Mouse (Mus musculus) liver, embryonic 13.5 days (tissue): Measurements from ENCODE around the gene Olfr764-ps1. TPM values are rescaled to one million over a fixed set of nuclear protein-coding genes. Genes with fewer than 3 reads are reported as not detected.
"Not testable (repeated sequence)": the region's sequence is repeated elsewhere in the genome, so short reads cannot be mapped to it uniquely, and the experiment has no call there.

ENCODE experiments used
- ATAC-seq: fragments of 200-750 bp; cut with Nextera tagmentation; 2 replicates; pipeline ENCODE4 v1.8.0; 2017; ENCODE audit warnings: low read depth, mild to moderate bottlenecking, moderate number of reproducible peaks, moderate library complexity
- DNase-seq: peaks from one replicate; pipeline ENCODE4 v3.0.0; 2022
- H3K27ac ChIP-seq: fragments of 300-500 bp; sonication (generic); 2 replicates; pipeline ENCODE4 v1.5.1; 2015; ENCODE audit warnings: moderate library complexity, mild to moderate bottlenecking, inconsistent platforms
- H3K27me3 ChIP-seq: fragments of 300-500 bp; sonication (generic); 2 replicates; pipeline ENCODE4 v1.6.1; 2015; ENCODE audit warnings: mild to moderate bottlenecking, inconsistent platforms
- H3K36me3 ChIP-seq: fragments of 300-500 bp; sonication (generic); 2 replicates; pipeline ENCODE4 v1.6.1; 2015; ENCODE audit warnings: mild to moderate bottlenecking, inconsistent platforms
- H3K4me1 ChIP-seq: fragments of 300-500 bp; sonication (generic); replicated peaks from 2 replicates; pipeline ENCODE4 v1.6.1; 2015; ENCODE audit warnings: inconsistent platforms
- H3K4me2 ChIP-seq: fragments of 300-500 bp; sonication (generic); 2 replicates; pipeline ENCODE4 v1.6.1; 2015; ENCODE audit warnings: inconsistent platforms, mild to moderate bottlenecking, moderate library complexity
- H3K4me3 ChIP-seq: fragments of 300-500 bp; sonication (generic); replicated peaks from 2 replicates; pipeline ENCODE4 v1.5.1; 2015; ENCODE audit warnings: mild to moderate bottlenecking, inconsistent platforms
- H3K9ac ChIP-seq: fragments of 300-500 bp; sonication (generic); 2 replicates; pipeline ENCODE4 v1.6.1; 2015; ENCODE audit warnings: mild to moderate bottlenecking, inconsistent platforms
- H3K9me3 ChIP-seq: fragments of 300-500 bp; sonication (generic); replicated peaks from 2 replicates; pipeline ENCODE4 v1.6.1; 2016; ENCODE audit warnings: inconsistent platforms
- WGBS: fragments of 180-500 bp; shearing (Covaris S2); methylation state at CpG from one replicate; pipeline ENCODE4 v1.1.7; 2015; ENCODE audit not compliant: insufficient replicate concordance; 5-methylcytosine and 5-hydroxymethylcytosine counted together
- polyA plus RNA-seq: library from polyadenylated mRNA; unstranded; fragments of >200 nt; fragmentation: Nextera tagmentation; extraction: Ambion mirVana; gene quantifications from 2 replicates; pipeline ENCODE4 v1.2.1, GENCODE M21; 2015

The Olfr764-ps1 gene
- not detected in 2 replicates for polyA plus RNA-seq

DNA sequence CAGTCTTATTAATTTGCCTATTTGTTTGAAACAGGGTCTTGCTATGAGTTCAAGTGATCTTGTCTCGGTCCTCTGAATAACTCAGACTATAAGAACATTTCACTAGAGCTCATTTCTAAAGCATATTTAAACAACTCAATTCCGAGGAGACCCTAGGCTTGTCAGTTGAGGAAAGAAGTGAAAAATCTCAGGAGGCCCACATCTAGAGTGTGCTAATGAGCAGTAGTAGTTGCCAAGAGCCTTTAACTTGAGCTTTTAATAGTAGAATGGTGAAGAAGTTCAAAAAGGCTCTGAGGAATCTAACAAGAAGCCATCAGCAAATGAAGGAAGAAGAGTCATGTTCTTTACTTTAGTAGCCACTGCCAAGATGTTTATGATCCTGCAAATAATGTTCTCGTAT, at the start of gene Olfr764-ps1:
Gene Olfr764-ps1 (minus strand): TSS at position 101 of the 400 bp plus-strand sequence.
- ATAC-seq: no peak
- no peaks in the 10 kb centered on the region for H3K4me1 ChIP-seq
- WGBS: 56% methylated on average over 3 of the region's 3 CpGs
- H3K9me3 ChIP-seq: no peaks in the 10 kb centered on the region
- H3K36me3 ChIP-seq: no peaks in the 10 kb centered on the region
- no peak within 1 kb of the TSS for H3K27ac ChIP-seq
- no peak for DNase-seq
- H3K27me3 ChIP-seq: no peaks in the 10 kb centered on the region
- no peak within 1 kb of the TSS for H3K4me3 ChIP-seq
- H3K4me2 ChIP-seq: no peak within 1 kb of the TSS
- H3K9ac ChIP-seq: no peak within 1 kb of the TSS

DNA sequence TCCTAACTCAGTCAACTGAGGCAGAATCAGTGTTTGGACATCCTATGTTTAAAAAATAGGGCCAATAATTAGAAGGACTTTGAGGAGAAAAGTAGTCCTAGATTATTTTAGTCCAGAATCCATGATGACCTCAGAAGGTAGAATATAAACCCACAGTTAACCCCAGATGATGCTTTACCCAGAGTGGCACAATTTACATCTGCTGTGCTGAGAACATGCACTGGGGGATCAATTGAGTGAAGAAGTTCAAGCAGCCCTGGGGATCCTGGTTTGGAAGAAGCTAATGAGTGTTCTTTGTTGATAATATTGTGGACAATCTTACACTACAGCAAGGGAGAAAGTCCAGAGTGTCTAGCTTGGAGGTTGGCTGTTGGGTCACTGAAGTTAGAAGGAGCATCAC, 43.1 kb upstream of the Olfr764-ps1 start, which contains the start of gene Olfr767:
Gene Olfr767 (minus strand): TSS at position 101 of the 400 bp plus-strand sequence.
- DNase-seq, H3K36me3 ChIP-seq, H3K27ac ChIP-seq, H3K4me3 ChIP-seq, ATAC-seq, H3K4me1 ChIP-seq, H3K27me3 ChIP-seq, H3K9ac ChIP-seq, H3K9me3 ChIP-seq, H3K4me2 ChIP-seq: not testable (repeated sequence)

DNA sequence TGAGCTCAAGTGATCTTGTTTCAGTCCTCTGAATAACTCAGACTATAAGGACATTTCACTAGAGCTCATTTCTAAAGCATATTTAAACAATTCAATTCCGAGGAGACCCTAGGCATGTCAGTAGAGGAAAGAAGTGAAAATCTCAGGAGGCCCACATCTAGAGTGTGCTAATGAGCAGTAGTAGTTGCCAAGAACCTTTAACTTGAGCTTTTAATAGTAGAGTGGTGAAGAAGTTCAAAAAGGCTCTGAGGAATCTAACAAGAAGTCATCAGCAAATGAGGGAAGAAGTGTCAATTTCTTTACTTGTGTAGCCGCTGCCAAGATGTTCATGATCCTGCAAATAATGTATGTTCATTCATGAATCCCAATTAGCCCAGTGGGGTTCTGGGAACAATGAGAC, 29.2 kb upstream of the Olfr764-ps1 start, which contains the start of gene Olfr766-ps1:
Gene Olfr766-ps1 (minus strand): TSS at position 101 of the 400 bp plus-strand sequence.
- Histone ChIP-seq H3K4me1 (no peaks in the 10 kb centered on the region), H3K4me3 (no peak within 1 kb of the TSS), H3K36me3 (no peaks in the 10 kb centered on the region), H3K9me3 (no peaks in the 10 kb centered on the region), H3K27me3 (no peaks in the 10 kb centered on the region), H3K9ac (no peak within 1 kb of the TSS), H3K27ac (no peak within 1 kb of the TSS), H3K4me2 (no peak within 1 kb of the TSS)
- DNase-seq: no peak
- WGBS: 63% methylated on average over 2 of the region's 2 CpGs
- ATAC-seq: no peak

GRCm38 (mm10) chr10:129049898-129050297, 10.2 kb upstream of the Olfr764-ps1 start, which contains the start of gene Olfr765:
Olfr765 (minus strand) TSS chr10:129049998.
- not testable (repeated sequence) for H3K27ac ChIP-seq, H3K4me3 ChIP-seq, H3K4me2 ChIP-seq, ATAC-seq, H3K9me3 ChIP-seq, H3K4me1 ChIP-seq, DNase-seq, H3K27me3 ChIP-seq, H3K9ac ChIP-seq, H3K36me3 ChIP-seq

- H3K4me3 ChIP-seq: no peak overlapping the region
- H3K27me3 ChIP-seq: no peaks in the 10 kb centered on the region
- H3K27ac ChIP-seq: no peak overlapping the region
- H3K36me3 ChIP-seq: no peaks in the 10 kb centered on the region
- ATAC-seq (no peak), DNase-seq (no peak)
- H3K9me3 ChIP-seq: no peaks in the 10 kb centered on the region
- WGBS: 48% methylated on average over 2 of the region's 2 CpGs
- no peak overlapping the region for H3K9ac ChIP-seq
- no peak overlapping the region for H3K4me2 ChIP-seq
- H3K4me1 ChIP-seq: no peaks in the 10 kb centered on the region
Measured at GRCm38 (mm10) chr10:129028343-129028742, 11.4 kb downstream of the Olfr764-ps1 start.

DNA sequence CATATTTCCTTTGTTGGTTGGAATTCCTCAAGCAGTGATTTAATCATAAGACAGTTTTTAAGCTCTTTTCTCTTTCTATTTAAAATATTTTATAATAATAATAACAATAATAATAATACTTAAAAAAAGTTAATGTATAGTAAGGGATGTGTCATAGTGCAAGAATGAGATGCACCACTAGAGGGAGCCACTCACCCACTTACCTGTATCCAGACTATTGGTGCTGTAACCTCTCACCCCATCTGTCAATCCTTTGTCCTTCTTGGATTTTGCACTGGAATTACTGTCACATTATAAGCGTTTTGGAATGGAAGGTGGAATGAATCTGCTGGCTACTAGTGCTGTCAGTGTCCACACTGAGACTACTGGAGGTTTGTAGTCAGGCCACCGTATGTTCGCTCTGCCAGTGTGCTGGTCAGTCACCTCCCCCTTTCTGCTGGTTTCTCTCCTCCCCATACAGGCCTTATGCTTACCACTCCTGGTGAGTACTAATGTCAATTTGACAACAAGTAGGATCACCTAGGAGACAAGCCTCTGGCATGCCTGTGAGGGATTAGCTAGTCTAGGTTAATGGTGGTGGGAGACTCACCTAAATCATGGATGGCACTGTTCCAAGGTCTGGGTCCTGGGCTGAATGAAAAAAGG, 13.6 kb downstream of the Olfr764-ps1 start:
- Histone ChIP-seq H3K4me1 (no peaks in the 10 kb centered on the region), H3K9me3 (no peaks in the 10 kb centered on the region), H3K36me3 (no peaks in the 10 kb centered on the region), H3K9ac (no peak overlapping the region), H3K4me3 (no peak overlapping the region), H3K27ac (no peak overlapping the region), H3K27me3 (no peaks in the 10 kb centered on the region), H3K4me2 (no peak overlapping the region)
- 60% methylated on average over 3 of the region's 3 CpGs for WGBS
- ATAC-seq (no peak), DNase-seq (no peak)

DNA sequence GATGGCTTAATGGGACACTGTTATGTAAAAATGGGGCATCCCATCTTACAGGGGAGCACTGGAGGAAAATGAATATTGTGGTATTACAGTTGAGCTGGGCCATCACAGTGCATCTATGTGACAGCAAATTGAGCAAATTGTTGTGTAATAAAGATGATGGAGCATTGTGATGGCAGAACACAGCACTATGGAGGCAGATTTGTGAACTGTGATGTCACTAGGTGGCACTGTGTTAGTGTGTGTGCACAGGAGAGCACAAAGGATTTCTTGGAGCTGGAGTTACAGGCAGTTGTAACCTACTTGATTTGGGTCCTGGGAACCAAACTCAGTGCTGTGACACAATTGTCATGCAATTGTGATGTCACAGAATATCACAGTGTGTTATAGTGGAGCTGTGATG, 16.4 kb downstream of the Olfr764-ps1 start:
- H3K36me3 ChIP-seq: no peaks in the 10 kb centered on the region
- H3K9ac ChIP-seq: no peak overlapping the region
- no peaks in the 10 kb centered on the region for H3K9me3 ChIP-seq
- H3K4me2 ChIP-seq: no peak overlapping the region
- ATAC-seq (no peak), DNase-seq (no peak)
- H3K27ac ChIP-seq: no peak overlapping the region
- H3K4me3 ChIP-seq: no peak overlapping the region
- no peaks in the 10 kb centered on the region for H3K27me3 ChIP-seq
- H3K4me1 ChIP-seq: no peaks in the 10 kb centered on the region

GRCm38 (mm10) chr10:129014477-129014876, 25.2 kb downstream of the Olfr764-ps1 start:
- H3K4me2 ChIP-seq: no peak overlapping the region
- H3K4me1 ChIP-seq: no peaks in the 10 kb centered on the region
- no peaks in the 10 kb centered on the region for H3K36me3 ChIP-seq
- no peaks in the 10 kb centered on the region for H3K27me3 ChIP-seq
- no peak overlapping the region for H3K9ac ChIP-seq
- ATAC-seq: no peak
- H3K27ac ChIP-seq: no peak overlapping the region
- H3K9me3 ChIP-seq: no peaks in the 10 kb centered on the region
- DNase-seq: no peak
- no peak overlapping the region for H3K4me3 ChIP-seq

DNA sequence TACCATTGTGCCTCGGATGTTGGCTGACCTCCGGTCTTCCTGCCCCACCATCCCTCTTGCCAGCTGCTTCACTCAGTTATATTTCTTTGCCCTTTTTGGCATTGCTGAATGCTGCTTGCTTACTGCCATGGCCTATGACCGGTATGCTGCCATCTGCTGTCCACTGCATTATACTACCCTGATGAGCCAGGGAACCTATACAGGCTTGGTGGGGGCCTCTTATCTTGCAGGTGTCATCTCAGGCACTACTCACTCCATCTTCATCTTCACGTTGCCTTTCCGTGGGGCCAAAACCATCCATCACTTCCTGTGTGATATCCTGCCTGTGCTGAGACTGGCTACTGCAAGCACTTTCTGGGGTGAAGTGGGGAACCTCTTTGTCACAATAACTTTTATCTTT, 28.2 kb downstream of the Olfr764-ps1 start:
- not testable (repeated sequence) for H3K27ac ChIP-seq, H3K27me3 ChIP-seq, H3K4me1 ChIP-seq, DNase-seq, H3K4me3 ChIP-seq, ATAC-seq, H3K9ac ChIP-seq, H3K4me2 ChIP-seq, H3K36me3 ChIP-seq, H3K9me3 ChIP-seq
- WGBS: 45% methylated on average over 2 of the region's 5 CpGs

GRCm38 (mm10) chr10:129010288-129010841, 29.3 kb downstream of the Olfr764-ps1 start, which contains the start of gene Olfr763:
Olfr763 (plus strand) TSS chr10:129010791.
- 40% methylated on average over 2 of the region's 2 CpGs for WGBS
- no peak within 1 kb of the TSS for H3K9ac ChIP-seq
- no peak within 1 kb of the TSS for H3K4me2 ChIP-seq
- H3K36me3 ChIP-seq: no peaks in the 10 kb centered on the region
- ATAC-seq: no peak
- DNase-seq: no peak
- no peaks in the 10 kb centered on the region for H3K9me3 ChIP-seq
- H3K27ac ChIP-seq: no peak within 1 kb of the TSS
- H3K27me3 ChIP-seq: no peaks in the 10 kb centered on the region
- H3K4me3 ChIP-seq: no peak within 1 kb of the TSS
- no peaks in the 10 kb centered on the region for H3K4me1 ChIP-seq

GRCm38 (mm10) chr10:129004032-129004920, 35.4 kb downstream of the Olfr764-ps1 start:
- no peaks in the 10 kb centered on the region for H3K9me3 ChIP-seq
- H3K9ac ChIP-seq: no peak overlapping the region
- 63% methylated on average over 14 of the region's 14 CpGs for WGBS
- H3K27me3 ChIP-seq: no peaks in the 10 kb centered on the region
- DNase-seq (no peak), ATAC-seq (no peak)
- no peaks in the 10 kb centered on the region for H3K36me3 ChIP-seq
- no peak overlapping the region for H3K27ac ChIP-seq
- no peak overlapping the region for H3K4me3 ChIP-seq
- H3K4me1 ChIP-seq: no peaks in the 10 kb centered on the region
- H3K4me2 ChIP-seq: no peak overlapping the region
